Mouse (Mus musculus): ENCODE data around the gene Lsm4. TPM values are rescaled to one million over a fixed set of nuclear protein-coding genes. Genes with fewer than 3 reads are reported as not detected.

Lsm4 gene
- polyA plus RNA-seq, 1 experiment from 2014 or later = 281 TPM

DNA sequence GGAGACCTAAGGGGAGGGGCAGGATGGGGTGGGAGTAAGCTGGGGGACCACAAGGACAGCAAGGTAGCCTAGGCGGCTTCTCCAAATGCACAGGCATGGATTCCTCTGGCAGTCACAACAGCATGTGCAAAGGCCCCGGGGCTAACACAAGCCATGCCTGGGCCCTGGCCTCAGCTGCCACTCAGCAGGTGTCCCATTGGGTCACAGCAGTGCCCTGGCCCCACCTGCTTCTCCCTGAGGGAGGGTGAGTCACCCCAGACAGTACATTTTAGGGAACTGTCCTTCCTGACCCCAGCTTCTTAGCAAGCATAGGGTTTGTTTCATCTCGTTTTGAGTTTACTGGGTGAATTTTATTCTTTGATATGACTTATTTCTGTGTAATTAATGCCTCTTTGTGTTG lies 9.6 kb downstream of the Lsm4 start:
- Histone ChIP-seq H3K4me2 (replicated peaks; ENCODE audit: low read depth, low read length) (peak overlapping the region; percentile 42), H3K36me3 (ENCODE audit: insufficient read depth, low read length) (peaks cover 6% of the 10 kb centered on the region), H3K4me3 (ENCODE audit: low read length) (no peak overlapping the region), H3K9ac (replicated peaks; ENCODE audit: low read length) (peak overlapping the region; percentile 52), H3K27ac (ENCODE audit: low read length) (no peak overlapping the region), H3K4me1 (ENCODE audit: insufficient read depth, low read length) (peaks cover 11% of the 10 kb centered on the region; the same call in 1 of the 2 replicates), H3K9me3 (ENCODE audit: low read length) (no peaks in the 10 kb centered on the region), H3K27me3 (ENCODE audit: insufficient read depth, low read length) (no peaks in the 10 kb centered on the region)
- 70% methylated on average over 3 of the region's 3 CpGs for WGBS
- ATAC-seq (ENCODE audit: low FRiP score, low TSS enrichment) = peak; percentile 2; the same call in 1 of the 2 replicates

DNA sequence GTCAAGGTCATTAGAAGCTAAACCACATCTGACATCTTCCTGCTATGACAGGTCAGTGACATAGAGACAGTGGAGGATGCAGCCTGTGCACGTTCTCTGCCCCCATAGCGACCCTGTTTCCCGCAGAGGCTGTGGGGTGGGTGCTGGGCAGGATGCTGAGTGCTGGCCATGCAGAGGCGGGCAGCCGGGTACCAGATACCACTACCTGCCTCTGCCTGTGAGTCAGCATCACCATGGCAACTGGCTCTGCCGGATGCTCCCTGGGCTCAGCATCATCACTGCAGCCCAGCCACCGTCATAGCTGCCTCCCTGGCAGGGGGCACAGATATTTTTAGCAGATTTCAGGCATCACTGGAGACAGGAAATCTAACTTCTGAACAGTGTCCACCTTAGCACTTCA lies 11.2 kb downstream of the Lsm4 start:
- ATAC-seq (ENCODE audit: low FRiP score, low TSS enrichment) = no peak
- no peak overlapping the region for H3K4me2 ChIP-seq (replicated peaks; ENCODE audit: low read depth, low read length)
- H3K4me3 ChIP-seq (ENCODE audit: low read length) = no peak overlapping the region
- H3K27me3 ChIP-seq (ENCODE audit: insufficient read depth, low read length) = no peaks in the 10 kb centered on the region
- no peaks in the 10 kb centered on the region for H3K36me3 ChIP-seq (ENCODE audit: insufficient read depth, low read length)
- H3K9ac ChIP-seq (replicated peaks; ENCODE audit: low read length) = no peak overlapping the region
- H3K27ac ChIP-seq (ENCODE audit: low read length) = no peak overlapping the region
- 46% methylated on average over 7 of the region's 7 CpGs for WGBS
- H3K9me3 ChIP-seq (ENCODE audit: low read length) = no peaks in the 10 kb centered on the region
- peaks cover 6% of the 10 kb centered on the region; the same call in 1 of the 2 replicates for H3K4me1 ChIP-seq (ENCODE audit: insufficient read depth, low read length)

DNA sequence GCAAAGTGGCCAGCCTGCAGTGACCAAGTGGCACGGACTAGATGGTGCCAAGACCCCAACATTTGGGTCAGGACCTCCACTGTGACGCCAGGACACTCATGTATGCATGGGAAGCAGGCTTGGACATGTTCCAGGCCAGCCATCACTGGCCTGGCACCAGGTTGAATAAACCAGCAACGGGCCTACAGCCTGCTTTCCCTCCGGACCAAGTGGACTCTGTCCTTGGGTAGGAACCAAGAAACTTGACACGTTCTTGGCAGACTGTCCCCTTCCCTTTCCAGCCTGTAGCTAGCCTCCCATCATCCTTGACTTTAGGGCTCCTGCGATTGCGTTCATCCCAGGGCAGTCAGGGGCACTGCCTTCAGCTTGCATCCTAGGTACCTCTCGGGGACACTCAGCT lies 14.5 kb downstream of the Lsm4 start:
- 74% methylated on average over 8 of the region's 8 CpGs for WGBS
- no peak overlapping the region for H3K4me3 ChIP-seq (ENCODE audit: low read length)
- H3K36me3 ChIP-seq (ENCODE audit: insufficient read depth, low read length) = no peaks in the 10 kb centered on the region
- ATAC-seq (ENCODE audit: low FRiP score, low TSS enrichment) = no peak
- no peak overlapping the region for H3K27ac ChIP-seq (ENCODE audit: low read length)
- H3K9ac ChIP-seq (replicated peaks; ENCODE audit: low read length) = 0 out of 2 replicates have a peak overlapping the region, but pooled peaks have one; percentile 1
- H3K4me1 ChIP-seq (ENCODE audit: insufficient read depth, low read length) = peaks cover 15% of the 10 kb centered on the region
- H3K4me2 ChIP-seq (replicated peaks; ENCODE audit: low read depth, low read length) = no peak overlapping the region
- H3K27me3 ChIP-seq (ENCODE audit: insufficient read depth, low read length) = no peaks in the 10 kb centered on the region
- no peaks in the 10 kb centered on the region for H3K9me3 ChIP-seq (ENCODE audit: low read length)

DNA sequence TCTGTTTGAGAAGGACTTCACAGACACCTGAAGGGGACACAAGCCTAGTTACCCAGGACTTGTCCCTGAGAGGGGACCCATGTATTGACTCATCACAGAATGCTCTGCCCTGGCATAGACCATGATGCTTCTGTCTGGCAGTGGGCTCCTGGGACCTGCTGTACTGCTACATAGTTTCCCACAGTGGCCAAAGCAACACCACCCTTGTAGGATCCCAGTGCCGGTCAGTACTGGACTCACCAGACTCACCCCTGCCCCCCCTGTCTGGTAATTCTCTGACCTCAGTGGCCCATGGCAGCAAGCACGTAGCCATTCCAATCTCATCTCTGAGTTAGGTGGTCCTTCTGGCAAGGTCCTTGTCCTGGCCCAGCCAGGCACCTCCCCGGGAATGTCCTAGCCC lies 15.1 kb downstream of the Lsm4 start:
- Histone ChIP-seq H3K4me2 (replicated peaks; ENCODE audit: low read depth, low read length) (no peak overlapping the region), H3K4me1 (ENCODE audit: insufficient read depth, low read length) (peaks cover 15% of the 10 kb centered on the region), H3K4me3 (ENCODE audit: low read length) (no peak overlapping the region), H3K27ac (ENCODE audit: low read length) (no peak overlapping the region), H3K9me3 (ENCODE audit: low read length) (no peaks in the 10 kb centered on the region), H3K9ac (replicated peaks; ENCODE audit: low read length) (no peak overlapping the region), H3K36me3 (ENCODE audit: insufficient read depth, low read length) (no peaks in the 10 kb centered on the region), H3K27me3 (ENCODE audit: insufficient read depth, low read length) (no peaks in the 10 kb centered on the region)
- ATAC-seq (ENCODE audit: low FRiP score, low TSS enrichment) = no peak
- WGBS = 90% methylated on average over 3 of the region's 3 CpGs

DNA sequence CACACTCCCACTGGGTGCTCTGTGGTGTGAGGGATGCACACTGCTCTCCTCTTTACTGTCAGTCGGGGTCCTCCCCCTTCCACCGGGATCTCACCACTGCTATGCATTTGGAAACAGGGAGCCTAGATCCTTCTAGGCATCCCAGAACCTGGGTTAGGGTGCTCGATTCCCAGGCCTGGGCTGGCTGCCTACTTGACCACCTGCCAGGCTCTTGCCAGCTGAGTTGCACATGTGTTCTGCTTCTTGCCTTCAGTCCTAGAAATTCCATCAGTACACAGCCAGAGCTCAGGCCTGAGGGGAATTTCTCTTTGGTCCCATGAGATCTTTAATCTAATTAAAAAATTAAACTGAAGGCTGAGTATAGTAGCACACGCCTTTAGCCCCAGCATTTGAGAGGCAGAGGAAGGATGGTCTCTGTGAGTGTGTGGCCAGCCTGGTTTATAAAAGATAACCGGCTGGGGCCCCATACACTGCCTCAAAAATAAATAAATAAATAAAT lies 16.9 kb downstream of the Lsm4 start:
- Histone ChIP-seq H3K27ac (ENCODE audit: low read length) (no peak overlapping the region), H3K9ac (replicated peaks; ENCODE audit: low read length) (0 out of 2 replicates have a peak overlapping the region, but pooled peaks have one; percentile 29), H3K27me3 (ENCODE audit: insufficient read depth, low read length) (no peaks in the 10 kb centered on the region), H3K4me2 (replicated peaks; ENCODE audit: low read depth, low read length) (no peak overlapping the region), H3K9me3 (ENCODE audit: low read length) (no peaks in the 10 kb centered on the region), H3K4me3 (ENCODE audit: low read length) (no peak overlapping the region), H3K4me1 (ENCODE audit: insufficient read depth, low read length) (peaks cover 25% of the 10 kb centered on the region), H3K36me3 (ENCODE audit: insufficient read depth, low read length) (no peaks in the 10 kb centered on the region)
- no peak for ATAC-seq (ENCODE audit: low FRiP score, low TSS enrichment)
- 77% methylated on average over 5 of the region's 5 CpGs for WGBS

DNA sequence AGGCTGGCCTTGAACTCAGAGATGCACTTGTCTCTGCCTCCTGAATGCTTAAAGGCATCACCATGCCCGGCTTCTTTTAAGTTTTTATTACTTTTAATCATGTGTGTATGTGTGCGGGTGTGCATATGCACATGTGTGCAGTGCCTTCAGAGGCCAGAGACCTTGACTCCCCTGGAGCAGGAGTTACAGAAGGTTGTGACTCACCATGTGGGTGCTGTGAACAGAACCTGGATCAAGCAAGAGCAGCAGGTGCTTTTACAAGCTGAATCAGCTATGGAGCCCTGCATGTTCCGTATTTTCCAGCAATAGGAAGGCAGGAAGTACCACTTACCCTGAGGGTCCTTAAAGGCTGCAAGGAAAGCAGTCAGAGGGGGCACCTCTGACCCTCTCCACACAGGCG lies 18.2 kb downstream of the Lsm4 start:
- WGBS = 49% methylated on average over 4 of the region's 4 CpGs
- Histone ChIP-seq H3K9ac (replicated peaks; ENCODE audit: low read length) (peak overlapping the region; percentile 75), H3K27me3 (ENCODE audit: insufficient read depth, low read length) (no peaks in the 10 kb centered on the region), H3K4me2 (replicated peaks; ENCODE audit: low read depth, low read length) (peak overlapping the region; percentile 59), H3K36me3 (ENCODE audit: insufficient read depth, low read length) (no peaks in the 10 kb centered on the region), H3K27ac (ENCODE audit: low read length) (peak overlapping the region; percentile 89), H3K4me1 (ENCODE audit: insufficient read depth, low read length) (peaks cover 37% of the 10 kb centered on the region), H3K9me3 (ENCODE audit: low read length) (no peaks in the 10 kb centered on the region), H3K4me3 (ENCODE audit: low read length) (peak overlapping the region; percentile 33; the same call in 1 of the 2 replicates)
- no peak; the same call in 1 of the 2 replicates for ATAC-seq (ENCODE audit: low FRiP score, low TSS enrichment)

DNA sequence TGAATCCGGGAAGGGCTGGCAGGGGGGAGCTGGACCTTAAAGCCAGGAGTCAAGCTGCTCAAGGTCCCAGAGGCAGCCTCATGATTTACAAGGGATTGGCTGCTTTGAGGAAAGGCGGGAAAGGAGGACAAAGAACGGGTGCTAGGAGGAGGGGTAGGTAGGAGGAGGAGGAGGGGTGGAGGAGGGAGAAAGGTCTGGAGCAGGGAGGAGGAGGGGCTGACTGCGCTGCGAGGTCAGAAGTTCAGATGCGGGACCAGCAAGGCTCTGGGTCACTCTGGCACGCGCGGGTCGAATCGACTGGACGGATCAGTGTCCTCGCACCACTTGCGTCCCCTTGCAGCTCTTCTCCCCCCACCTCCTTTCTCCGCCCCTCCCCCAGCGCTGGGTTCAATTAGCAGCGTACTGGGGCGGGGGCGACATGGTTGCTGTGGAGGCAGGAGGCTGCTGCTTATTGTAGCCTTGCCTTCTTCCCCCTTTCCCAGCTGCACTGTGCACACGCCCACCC lies 18.7 kb downstream of the Lsm4 start:
- Histone ChIP-seq H3K27me3 (ENCODE audit: insufficient read depth, low read length) (no peaks in the 10 kb centered on the region), H3K4me1 (ENCODE audit: insufficient read depth, low read length) (peaks cover 43% of the 10 kb centered on the region), H3K4me3 (ENCODE audit: low read length) (peak overlapping the region; percentile 33), H3K36me3 (ENCODE audit: insufficient read depth, low read length) (no peaks in the 10 kb centered on the region), H3K9me3 (ENCODE audit: low read length) (no peaks in the 10 kb centered on the region), H3K9ac (replicated peaks; ENCODE audit: low read length) (peak overlapping the region; percentile 75), H3K4me2 (replicated peaks; ENCODE audit: low read depth, low read length) (peak overlapping the region; percentile 59), H3K27ac (ENCODE audit: low read length) (peak overlapping the region; percentile 89)
- WGBS = 2% methylated on average over 19 of the region's 20 CpGs
- peak; percentile 60 for ATAC-seq (ENCODE audit: low FRiP score, low TSS enrichment)

DNA sequence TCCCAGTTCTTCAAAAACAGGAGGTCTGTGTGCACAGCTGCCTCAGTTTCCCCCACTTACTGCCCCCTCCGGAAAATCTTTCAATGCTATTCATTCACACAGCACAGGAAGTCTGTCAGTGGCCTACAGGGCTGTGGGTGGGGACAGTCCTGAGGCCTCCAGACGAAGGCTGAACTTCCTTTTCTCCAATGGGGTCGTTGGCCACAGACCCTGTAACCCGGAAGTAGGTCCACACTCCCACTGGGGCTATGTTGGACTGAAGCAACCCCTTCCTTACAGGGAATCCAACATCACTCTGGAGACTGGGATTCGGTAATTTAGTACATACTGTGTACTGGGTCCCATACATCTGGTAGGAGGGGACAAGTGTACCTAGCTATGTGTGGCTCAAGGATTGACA lies 20.6 kb downstream of the Lsm4 start:
- peaks cover 57% of the 10 kb centered on the region for H3K4me1 ChIP-seq (ENCODE audit: insufficient read depth, low read length)
- 0 out of 2 replicates have a peak overlapping the region, but pooled peaks have one; percentile 1 for H3K27ac ChIP-seq (ENCODE audit: low read length)
- ATAC-seq (ENCODE audit: low FRiP score, low TSS enrichment) = no peak
- no peak overlapping the region for H3K9ac ChIP-seq (replicated peaks; ENCODE audit: low read length)
- no peak overlapping the region for H3K4me2 ChIP-seq (replicated peaks; ENCODE audit: low read depth, low read length)
- no peaks in the 10 kb centered on the region for H3K9me3 ChIP-seq (ENCODE audit: low read length)
- H3K36me3 ChIP-seq (ENCODE audit: insufficient read depth, low read length) = no peaks in the 10 kb centered on the region
- no peaks in the 10 kb centered on the region for H3K27me3 ChIP-seq (ENCODE audit: insufficient read depth, low read length)
- 56% methylated on average over 5 of the region's 5 CpGs for WGBS
- no peak overlapping the region for H3K4me3 ChIP-seq (ENCODE audit: low read length)

DNA sequence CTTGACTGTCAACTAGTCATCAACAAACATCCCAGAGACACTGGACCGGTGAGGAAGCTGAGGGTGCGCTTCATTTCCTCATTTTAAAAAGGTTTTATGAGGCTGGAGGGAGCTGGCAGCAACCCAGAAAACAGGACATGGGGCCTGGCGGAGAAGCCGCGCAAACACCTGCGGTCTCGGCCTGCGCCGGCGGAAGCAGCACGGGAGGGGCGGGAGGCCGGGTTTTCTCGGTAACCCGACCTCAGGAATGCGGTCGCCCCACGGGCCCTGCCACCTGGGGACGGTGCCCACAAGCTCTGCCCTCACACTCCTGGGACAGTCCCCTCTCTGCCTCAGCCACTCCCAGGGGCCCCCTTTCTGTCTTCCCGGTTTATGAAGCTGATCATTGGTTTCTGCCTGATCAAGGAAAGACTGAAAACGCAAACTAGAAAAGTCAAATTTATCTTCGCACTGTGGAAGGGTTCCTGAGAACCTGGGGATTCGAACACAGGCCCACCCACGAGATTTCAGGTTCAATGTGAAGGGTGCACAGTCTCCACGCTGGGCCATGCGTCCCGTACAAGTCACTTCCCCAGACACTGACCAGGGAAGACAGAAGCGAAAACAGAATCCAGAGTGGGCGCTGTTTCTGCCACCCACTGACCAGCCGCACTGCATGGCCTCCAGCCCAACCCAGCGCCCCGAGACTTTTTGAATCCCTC lies 22.4 kb downstream of the Lsm4 start:
- Histone ChIP-seq H3K9ac (replicated peaks; ENCODE audit: low read length) (peak overlapping the region; percentile 61), H3K4me1 (ENCODE audit: insufficient read depth, low read length) (peaks cover 57% of the 10 kb centered on the region), H3K36me3 (ENCODE audit: insufficient read depth, low read length) (no peaks in the 10 kb centered on the region), H3K9me3 (ENCODE audit: low read length) (no peaks in the 10 kb centered on the region), H3K27ac (ENCODE audit: low read length) (peak overlapping the region; percentile 96), H3K4me3 (ENCODE audit: low read length) (peak overlapping the region; percentile 6; the same call in 1 of the 2 replicates), H3K27me3 (ENCODE audit: insufficient read depth, low read length) (no peaks in the 10 kb centered on the region), H3K4me2 (replicated peaks; ENCODE audit: low read depth, low read length) (peak overlapping the region; percentile 14)
- ATAC-seq (ENCODE audit: low FRiP score, low TSS enrichment) = no peak
- 25% methylated on average over 32 of the region's 32 CpGs for WGBS
